ENCODE assay signal across 15 mouse cellular contexts in genomic region chr8:10312316-10312715, GRCm38 (mm10).
"Had no signal": no experiment of that assay in that cellular context is flagged by ENCODE, and none has a peak within 500 bp of the region (broad histone marks: within the 10 kb centered on the region; RNA-seq: fewer than 3 reads in every experiment).

No protein-coding gene starts in this region.

- ATAC-seq: liver, embryonic 12.5 days had no signal

- H3K9me3 ChIP-seq: limb, embryonic 15.5 days; liver, embryonic 12.5 days had no signal

- H3K27ac ChIP-seq: kidney, postnatal 0 days; limb, embryonic 15.5 days; liver, embryonic 12.5 days had no signal

- H3K4me1 ChIP-seq: limb, embryonic 15.5 days; liver, embryonic 12.5 days had no signal

- H3K27me3 ChIP-seq: limb, embryonic 15.5 days; liver, embryonic 12.5 days had no signal

- H3K4me2 ChIP-seq: limb, embryonic 15.5 days; liver, embryonic 12.5 days; lung, embryonic 14.5 days; midbrain, embryonic 11.5 days had no signal

- H3K9ac ChIP-seq: limb, embryonic 15.5 days; liver, embryonic 12.5 days; lung, embryonic 14.5 days had no signal

- H3K36me3 ChIP-seq: limb, embryonic 15.5 days; liver, embryonic 12.5 days had no signal

- H3K4me3 ChIP-seq: limb, embryonic 15.5 days; liver, embryonic 12.5 days had no signal

- DNase-seq: kidney, adult 9 months; kidney, postnatal 36 days; layer of hippocampus, adult 9-11 months; layer of hippocampus, postnatal 36 days; lung, embryonic 14.5 days; lung, postnatal 10 days; lung, postnatal 4 days; right cerebral cortex, postnatal 4 days; spleen, adult 18-20 months; thymus, adult 18-20 months; thymus, postnatal 14 days had no signal
